Mouse (Mus musculus): ENCODE data around the gene Castor2.

Castor2 gene

DNA sequence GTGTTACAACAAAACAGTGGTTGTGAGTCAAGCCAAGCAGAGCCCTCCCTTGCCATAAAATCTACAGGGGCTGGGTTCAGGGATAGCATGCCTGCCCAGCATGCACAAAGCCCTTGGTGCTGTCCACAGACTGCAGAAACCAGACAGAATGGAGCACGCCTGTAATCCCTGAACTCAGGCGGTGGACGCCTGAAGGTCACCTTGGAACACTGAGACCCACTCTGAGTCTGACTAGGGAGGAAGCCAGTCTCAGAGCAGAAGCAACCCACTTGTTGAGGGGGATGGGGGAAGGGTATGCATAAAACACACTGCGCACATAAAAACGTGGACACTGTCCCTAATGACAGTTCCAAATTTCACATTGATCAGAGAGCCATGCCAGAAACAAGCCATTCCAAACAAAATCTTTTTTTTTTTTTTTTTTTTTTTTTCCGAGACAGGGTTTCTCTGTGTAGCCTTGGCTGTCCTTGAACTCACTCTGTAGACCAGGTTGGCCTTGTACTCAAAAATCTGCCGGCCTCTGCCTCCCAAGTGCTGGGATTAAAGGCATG, 56.5 kb downstream of the Castor2 start:
- no peak for DNase-seq (ENCODE audit: low spot score in 2 of 2)

DNA sequence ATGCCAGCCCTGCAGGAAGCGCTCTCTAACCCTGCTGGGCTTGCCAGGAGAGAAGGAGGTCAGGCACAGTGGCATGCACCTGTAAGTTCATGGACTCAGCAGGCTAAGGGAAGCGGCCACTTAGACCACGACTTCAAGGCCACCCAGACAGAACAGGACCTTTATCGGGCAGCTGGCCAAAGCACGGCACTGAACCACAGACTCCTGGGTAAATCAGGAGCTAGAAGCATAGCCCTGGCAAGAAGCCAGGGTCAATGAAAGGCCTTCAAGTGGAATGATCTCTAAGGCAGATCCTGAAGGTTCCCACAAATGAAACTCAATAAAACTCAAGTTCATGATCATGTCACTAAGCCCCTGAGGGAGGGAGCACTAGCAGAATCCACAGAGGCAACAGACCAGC, 65.2 kb downstream of the Castor2 start:
- DNase-seq (ENCODE audit: low spot score in 2 of 2), result no peak

DNA sequence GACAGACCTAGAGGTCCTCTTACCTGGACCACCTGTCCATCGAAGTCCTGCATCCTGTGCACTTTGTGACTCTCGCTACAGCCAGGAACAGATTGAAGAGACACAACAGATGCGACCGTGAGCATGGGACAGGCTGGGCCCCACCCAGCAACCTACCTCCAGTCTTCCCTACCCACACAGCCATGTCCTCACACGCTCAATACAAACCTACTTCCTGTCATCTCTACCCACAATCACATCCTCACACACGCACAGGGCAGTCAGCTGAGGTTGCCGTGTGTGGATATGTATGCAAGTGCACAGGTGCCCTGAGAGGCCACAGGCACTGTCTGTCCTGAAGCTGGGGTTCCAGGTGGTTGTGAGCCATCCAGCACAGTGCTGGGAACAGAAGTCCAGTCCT, 67.1 kb downstream of the Castor2 start:
- DNase-seq (ENCODE audit: low spot score in 2 of 2), result no peak

DNA sequence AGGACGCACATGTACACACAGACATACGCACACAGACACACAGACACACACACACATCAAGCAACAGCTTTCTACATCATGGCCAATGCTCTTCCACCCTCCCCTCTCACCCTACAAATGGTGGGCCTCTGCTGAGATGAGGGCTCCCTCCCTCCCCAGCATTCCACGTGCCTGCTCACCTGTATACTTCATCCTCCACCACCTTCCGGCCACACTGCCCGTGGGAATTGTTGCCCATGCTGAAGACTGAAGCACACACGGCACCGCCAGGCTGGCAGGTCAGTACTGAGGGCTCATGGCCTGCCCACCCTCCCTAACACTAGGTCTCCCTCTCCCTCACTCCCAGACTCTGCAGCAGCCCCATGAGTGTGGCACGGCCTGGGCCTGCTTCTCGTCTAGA, 68.5 kb downstream of the Castor2 start:
- no peak for DNase-seq (ENCODE audit: low spot score in 2 of 2)

DNA sequence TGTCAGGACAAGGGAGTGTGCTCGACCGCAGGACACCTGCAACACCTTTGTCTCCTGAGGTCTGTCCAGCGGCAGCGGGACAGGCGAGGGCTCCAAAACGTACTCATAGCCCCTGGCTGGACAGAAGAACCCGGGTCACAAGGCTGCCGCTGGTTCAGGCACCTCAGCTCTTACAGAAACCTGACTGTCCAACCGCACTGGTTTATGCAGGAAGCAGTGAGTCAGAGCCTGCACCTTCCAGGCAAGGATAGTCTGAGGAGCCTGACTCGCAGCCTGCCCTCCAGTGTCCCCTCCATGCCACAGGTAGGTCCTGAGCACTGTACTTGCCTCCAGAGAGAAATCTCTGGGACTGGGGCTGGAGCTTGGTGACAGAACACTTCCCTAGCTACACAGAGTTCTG, 69.7 kb downstream of the Castor2 start:
- DNase-seq (ENCODE audit: low spot score in 2 of 2), result no peak

DNA sequence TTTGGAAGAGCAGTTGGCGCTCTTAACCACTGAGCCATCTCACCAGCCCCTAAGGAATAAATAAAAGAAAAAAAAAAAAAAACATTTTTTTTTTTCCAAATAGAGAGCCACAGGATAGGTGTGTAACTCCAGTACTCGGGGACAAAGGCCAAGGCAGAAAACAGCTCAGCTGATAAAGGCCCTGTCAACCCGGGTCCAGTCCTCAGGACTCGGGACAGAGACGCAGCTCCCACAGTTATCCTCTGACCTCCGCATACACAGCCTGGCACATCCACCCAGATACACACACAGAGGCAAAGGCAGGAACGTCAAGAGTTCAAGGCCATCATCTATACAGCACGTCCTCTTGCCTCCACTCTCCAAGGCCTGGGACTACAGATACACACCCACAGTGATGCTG, 70.7 kb downstream of the Castor2 start:
- DNase-seq (ENCODE audit: low spot score in 2 of 2), result no peak

DNA sequence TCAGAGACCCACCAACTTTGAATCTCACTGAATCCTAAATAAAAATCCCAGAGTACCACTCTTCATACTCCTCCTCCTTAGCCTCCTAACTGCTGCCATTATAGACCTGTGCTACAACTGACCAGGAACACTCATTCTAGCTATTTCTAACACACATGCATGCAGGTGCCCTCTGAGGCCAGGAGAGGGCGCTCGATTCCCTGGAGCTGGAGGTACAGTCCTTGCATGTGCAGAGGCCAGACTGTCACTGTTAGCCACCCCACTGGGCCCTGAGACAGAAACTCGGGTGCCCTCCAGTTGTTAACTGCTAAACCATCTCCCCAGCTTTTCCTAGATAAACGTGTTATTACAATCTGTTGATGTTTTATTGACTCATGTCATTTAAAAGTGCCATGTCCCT, 73.7 kb downstream of the Castor2 start:
- DNase-seq (ENCODE audit: low spot score in 2 of 2), result no peak

DNA sequence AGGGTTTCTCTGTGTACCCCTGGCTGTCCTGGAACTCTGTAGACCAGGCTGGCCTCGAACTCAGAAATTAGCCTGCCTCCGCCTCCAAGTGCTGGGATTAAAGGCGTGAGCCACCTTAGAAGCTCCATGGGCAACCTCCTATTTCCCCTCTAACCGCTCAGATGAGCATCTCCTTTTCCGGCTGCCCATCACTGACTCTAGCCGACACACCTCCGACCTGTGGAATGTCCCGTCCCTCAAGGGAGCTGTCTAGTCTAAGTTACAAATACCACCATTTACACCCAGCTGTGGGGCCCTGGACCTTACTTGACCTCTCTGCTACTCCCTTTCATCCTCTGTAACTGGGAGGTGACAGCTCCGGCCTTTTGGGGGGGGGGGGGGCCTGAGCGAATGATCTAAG, 76.2 kb downstream of the Castor2 start:
- no peak for DNase-seq (ENCODE audit: low spot score in 2 of 2)

DNA sequence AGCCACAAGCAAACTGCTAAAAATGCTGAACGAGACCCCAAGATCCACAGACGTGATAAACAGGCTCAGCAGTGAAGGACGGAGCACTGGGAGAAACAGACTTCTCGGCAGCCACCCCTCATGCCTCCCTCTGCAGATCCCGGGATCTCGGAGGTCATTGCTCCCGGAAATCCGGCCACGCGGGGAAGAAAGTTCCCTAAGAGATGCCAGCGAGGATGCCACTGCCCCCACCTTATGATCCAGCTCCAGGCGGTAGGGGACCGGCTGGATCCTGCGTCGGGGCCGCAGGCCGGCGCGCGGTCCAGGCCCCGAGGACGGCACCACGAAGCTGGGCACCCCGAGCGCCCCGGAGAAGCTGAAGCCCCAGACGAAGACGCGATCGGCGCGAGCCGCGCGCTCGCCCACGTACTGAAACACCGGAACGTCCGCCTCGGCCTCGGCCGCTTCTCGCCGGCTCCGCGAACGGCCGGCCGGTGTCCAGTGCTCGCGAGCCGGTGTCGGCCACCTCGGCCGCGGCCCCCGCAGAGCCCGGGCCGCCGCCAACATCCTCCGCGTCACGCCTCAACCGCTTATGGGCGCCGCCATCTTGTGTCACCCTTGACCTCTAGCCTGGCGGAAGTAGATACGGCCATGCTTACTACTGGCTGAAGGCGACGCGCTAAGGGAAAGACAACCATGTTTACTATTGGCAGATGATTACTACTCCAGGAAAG, 76.8 kb downstream of the Castor2 start, which contains the start of gene Rcc1l:
Gene Rcc1l (minus strand): TSS at position 606 of the 713 bp plus-strand sequence.
- DNase-seq (ENCODE audit: low spot score in 2 of 2), result peak; percentile 74 to 86

DNA sequence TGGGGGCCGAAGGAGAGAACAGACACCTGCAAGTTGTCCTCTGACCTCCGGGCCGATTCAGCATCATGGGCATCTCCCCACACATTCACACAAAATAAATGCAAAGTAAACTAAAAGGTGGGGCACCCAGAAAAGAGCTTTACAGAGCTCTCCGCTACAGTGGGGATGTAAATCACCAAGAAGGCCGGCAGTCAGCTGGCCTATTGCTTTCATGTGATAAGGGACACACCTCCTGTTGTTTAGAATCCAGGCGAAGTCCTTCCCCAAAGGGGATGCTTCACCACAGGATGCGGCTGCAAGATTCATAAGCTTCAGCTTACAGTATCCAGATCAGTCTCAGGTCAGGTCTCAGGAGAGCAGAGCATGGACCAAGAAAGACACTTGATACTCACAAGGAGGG, 79.0 kb downstream of the Castor2 start:
- no peak for DNase-seq (ENCODE audit: low spot score in 2 of 2)

DNA sequence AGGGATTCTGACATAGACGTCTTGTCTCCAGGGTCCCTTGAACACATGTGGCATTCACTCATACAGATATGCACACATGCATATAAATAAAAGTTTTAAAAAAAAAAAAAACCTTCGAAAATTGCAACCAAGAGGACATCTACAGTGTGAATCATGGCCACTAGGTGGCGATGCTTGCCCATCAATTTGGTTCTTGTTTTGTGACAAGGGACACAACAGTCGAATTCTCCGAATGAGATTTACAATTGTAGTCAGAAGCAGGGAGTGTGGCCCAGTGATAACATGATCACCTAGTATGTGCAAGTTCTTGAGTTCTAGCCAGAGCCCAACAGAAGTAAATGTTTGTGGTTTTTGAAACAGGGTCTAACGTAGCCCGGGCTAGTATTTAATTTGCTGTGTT, 80.4 kb downstream of the Castor2 start:
- peak in 1 of 2 experiments; percentile 81 for DNase-seq (ENCODE audit: low spot score in 2 of 2)

DNA sequence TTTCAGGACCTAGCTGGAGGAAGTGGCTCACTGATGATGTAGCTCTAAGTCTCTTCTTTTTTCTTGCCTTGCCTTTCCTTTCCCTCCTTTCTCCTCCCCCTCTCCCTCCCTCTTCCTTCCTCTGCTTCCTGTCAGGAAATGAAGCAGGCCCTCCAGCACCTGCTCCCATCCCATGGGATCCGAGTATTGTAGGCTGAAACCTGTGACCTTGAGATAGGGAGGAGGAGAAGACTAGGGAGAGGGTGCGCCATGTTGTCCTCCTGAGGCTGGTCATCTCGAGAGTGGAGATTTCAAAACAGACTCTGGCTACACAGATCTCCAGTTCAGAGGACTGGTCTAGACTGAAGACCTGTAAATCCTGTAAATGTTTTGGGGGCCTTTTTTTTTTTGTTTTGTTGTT, 82.7 kb downstream of the Castor2 start:
- DNase-seq (ENCODE audit: low spot score in 2 of 2), result no peak

DNA sequence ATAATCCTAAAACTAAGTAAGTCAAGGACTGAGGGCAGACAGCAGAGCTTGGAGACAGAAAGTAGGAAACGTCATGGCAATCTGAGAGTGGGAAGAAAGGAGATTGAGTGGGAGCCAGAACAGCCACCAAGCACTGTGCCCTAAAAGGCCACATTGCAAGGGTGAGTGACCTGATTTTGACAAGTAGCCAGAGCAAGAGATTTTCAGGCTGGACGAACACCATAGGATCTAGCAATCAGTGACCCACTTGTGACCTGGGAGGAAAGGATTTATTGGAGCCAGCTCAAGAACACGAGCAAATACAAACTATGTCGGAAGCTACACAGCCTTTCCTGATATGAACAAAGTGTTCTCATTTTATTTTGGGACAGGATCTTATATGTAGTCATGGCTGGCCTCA, 83.2 kb downstream of the Castor2 start:
- DNase-seq (ENCODE audit: low spot score in 2 of 2), result peak; percentile 67 to 73

DNA sequence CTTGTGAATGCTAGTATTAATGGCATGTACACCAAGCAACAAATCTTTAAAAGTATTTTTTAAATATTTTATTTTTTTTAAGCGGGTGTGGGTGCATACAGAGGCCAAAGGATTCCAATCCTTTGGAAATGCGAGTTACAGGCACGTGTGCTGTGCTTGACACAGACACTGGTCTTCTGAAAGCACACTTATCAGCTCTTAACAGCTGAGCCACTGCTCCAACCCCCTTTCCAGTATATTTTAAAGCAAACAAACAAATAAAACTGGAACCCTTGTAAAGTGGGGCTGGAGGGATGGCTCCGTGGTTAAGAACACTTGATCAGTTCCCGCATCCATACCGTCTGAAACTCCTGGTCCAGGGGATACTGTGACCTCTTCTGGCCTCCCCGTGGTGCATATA, 83.7 kb downstream of the Castor2 start:
- DNase-seq (ENCODE audit: low spot score in 2 of 2), result no peak

DNA sequence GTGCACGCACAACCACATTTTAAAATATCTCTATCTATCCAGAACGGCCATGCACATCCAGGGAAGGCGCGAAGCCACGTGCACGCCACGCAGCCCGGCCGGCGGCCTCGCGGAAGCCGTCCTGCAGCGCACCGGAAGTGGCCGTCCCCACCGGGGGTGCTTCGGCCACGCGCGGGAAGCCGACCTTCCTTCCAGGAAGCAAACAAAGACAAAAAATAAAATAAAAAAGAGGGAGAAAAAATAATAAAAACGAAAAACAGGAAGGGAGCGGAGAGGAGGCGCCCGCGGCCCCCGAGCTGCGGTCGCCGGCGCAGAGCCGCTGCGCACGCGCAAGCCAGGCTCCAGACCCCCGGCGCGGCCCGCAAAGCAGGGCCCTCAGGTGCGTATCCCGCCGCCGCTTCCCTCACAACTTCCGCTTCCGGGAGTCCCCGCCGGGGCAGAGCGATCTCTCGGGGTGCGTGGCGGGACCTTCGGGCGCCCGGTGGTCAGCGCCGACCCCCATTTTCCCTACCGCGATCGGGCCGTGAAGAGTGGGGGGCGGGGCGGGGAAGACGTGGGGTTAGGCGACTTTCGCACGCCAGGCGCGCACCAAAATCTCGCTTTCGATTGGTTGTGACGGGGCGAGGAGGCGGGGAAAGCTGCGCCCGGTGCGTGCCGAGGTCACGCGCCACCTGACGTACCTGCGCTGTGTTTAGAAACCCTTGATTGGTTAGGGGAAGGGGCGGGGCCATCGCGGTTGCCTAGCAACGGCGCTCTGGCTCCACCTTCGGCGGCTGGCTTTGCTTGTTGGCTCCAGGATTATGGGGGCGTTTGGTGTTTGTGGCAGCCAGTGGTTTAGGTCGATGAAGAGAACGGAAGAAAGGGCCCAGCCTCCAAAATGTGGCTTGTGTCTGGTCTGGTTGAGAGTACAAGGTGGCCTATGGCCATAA, 84.6 kb downstream of the Castor2 start, which contains the start of gene Gtf2ird2:
Gene Gtf2ird2 (plus strand): TSS at position 140 of the 929 bp plus-strand sequence.
- DNase-seq (ENCODE audit: low spot score in 2 of 2), result peak; percentile 97 to 98

DNA sequence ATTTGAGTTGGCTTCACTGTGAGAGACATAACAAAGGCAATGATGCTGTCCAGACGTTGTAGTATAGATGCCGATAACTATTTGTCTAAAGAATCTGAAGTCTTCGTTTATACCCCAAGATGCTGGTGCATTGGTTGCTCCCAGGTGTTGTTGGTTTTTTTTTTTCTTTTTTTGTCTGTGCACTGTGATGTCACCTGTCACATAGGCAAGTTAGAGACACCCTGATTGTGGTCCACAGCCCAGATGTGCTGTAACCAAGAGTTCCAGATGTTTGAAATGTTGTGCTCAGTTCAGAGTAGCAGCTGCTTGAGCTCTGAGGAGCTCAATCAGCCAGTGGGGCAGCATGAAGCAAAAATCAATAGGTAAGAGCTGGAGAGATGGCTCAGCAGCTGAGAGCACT, 86.5 kb downstream of the Castor2 start:
- no peak for DNase-seq (ENCODE audit: low spot score in 2 of 2)

DNA sequence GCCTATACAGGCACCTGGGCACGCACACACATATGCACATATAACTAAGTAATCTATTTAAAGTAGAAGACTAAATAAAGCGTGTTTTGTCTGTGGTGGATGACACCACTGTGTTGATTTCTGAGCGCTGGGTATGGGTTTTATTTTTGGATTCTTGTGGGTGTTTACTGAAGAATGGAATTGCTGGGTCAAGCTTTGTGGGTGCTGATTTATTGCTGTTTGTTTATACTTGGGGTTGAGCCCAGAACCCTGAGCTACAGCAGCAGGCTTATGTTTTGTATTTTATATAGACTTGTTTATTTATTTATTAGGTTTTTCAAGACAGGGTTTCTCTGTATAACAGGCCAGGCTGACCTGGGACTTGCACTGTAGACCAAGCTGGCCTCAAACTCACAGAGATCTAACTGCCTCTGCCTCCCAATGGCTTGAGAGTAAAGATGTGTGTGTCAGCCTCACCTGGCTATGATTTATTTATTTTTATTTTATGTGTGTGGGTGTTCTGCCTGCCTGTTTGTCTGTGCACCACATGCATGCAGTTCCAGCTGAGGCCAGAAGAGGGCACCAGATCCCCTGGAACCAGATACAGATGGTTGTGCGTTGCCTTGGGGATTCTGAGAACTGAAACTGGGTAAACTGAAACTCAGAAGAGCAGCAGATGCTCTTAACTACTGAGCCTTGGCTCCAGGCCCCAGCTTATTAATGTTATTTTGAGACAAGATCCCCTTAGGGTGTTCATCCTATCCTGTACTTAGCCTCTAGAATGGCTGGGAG, 87.6 kb downstream of the Castor2 start:
- no peak for DNase-seq (ENCODE audit: low spot score in 2 of 2)

DNA sequence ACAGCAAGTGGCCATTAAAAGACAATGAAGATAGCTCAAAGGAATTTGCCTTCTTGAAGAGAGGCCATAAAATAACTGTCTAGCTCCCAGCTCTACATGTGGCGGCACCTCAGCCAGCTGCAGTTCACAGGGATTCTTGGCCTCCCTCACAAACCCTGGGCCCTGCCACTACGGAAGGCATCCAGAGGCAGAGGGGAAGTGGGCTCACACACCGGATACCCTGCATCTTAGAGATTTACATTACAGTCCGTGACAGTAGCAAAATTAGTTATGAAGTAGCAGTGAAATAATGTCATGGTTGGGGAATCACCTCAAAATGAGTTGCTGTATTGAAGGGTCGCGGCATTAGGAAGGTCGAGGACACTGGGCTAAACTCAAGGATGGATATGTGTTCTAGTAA, 89.1 kb downstream of the Castor2 start:
- DNase-seq (ENCODE audit: low spot score in 2 of 2), result no peak

DNA sequence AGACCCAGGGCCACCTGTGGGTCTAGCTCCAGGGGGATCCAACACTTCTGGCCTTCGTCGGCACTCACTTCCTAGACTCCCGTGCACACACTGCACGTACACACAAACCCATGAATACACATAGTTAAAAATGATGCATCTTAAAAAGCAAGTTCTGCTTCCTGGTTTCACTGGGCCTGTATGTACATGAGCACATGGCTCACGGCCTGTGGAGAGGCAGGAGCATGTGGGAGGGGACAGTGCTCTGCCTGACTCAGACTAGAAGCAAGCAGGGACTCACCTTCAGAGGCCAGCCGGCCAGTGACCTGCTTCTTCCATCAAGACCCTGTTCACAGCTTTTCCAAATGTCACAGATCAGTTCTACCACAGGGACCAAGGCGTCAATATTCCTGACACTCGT, 94.2 kb downstream of the Castor2 start:
- DNase-seq (ENCODE audit: low spot score in 2 of 2), result no peak

All from heart, adult 9 months (tissue).